Mouse (Mus musculus): ENCODE results near the gene Kcne1. TPM values are rescaled to one million over a fixed set of nuclear protein-coding genes. Genes with fewer than 3 reads are reported as not detected.

Gene Kcne1
- total and polyA plus RNA-seq, 3 experiments: not detected

DNA sequence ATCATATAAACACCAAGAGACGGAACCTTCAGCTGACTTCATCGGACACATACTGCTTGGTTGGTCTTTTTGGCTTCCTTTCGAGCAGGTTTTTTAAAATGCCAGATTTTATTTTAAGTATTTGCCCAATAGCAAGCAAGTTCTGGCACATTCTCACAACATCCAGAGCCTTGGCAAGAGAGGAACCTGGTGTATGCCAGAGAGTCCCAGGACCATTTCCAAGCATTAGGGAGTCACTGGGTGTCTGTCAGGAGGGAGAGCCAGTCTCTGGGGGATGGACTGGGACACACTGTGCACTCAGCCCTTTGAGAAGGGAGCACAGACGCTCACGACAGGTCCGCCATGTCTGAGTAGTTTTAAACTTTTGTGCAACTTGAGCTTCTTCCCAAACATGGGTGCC lies 17.7 kb upstream of the Kcne1 start:
- no peaks in the 10 kb centered on the region for H3K4me1 ChIP-seq (ENCODE audit: control insufficient read depth in 1 of 2, insufficient read depth in 2 of 2, low read length in 2 of 2)
- no peaks in the 10 kb centered on the region for H3K36me3 ChIP-seq (ENCODE audit: control insufficient read depth in 1 of 2, insufficient read depth in 2 of 2, low read length in 2 of 2)
- H3K9me3 ChIP-seq (replicated peaks; ENCODE audit: insufficient read depth, low read length): no peaks in the 10 kb centered on the region
- no peak for DNase-seq (ENCODE audit: low read depth, low spot score)
- peaks cover 3 to 12% of the 10 kb centered on the region in 2 experiments for H3K27me3 ChIP-seq (ENCODE audit: control insufficient read depth in 1 of 2, insufficient read depth in 2 of 2, low read length in 2 of 2)
- TF ChIP-seq ZKSCAN1 (IDR thresholded peaks at IDR 0.05; ENCODE audit: low read depth, low read length) (no peak), HCFC1 (IDR thresholded peaks at IDR 0.05; ENCODE audit: low read depth, low read length) (no peak), ZMIZ1 (IDR thresholded peaks at IDR 0.05; ENCODE audit: low read depth, low read length) (no peak), MYB (IDR thresholded peaks at IDR 0.05; ENCODE audit: low read depth, low read length) (no peak), MYC (IDR thresholded peaks at IDR 0.05; ENCODE audit: low read depth, low read length) (no peak), MEF2A (IDR thresholded peaks at IDR 0.05; ENCODE audit: extremely low read depth, insufficient replicate concordance, low read depth, low read length, poor library complexity, severe bottlenecking) (no peak), USF1 (IDR thresholded peaks at IDR 0.05; ENCODE audit: low read depth, low read length) (no peak), USF2 (IDR thresholded peaks at IDR 0.05; ENCODE audit: borderline replicate concordance in 1 of 2, insufficient read depth in 1 of 2, low read depth in 1 of 2, low read length in 2 of 2) (no peak), GATA1 (IDR thresholded peaks at IDR 0.05; ENCODE audit: low read depth, low read length) (no peak)
- no peak overlapping the region for H3K9ac ChIP-seq (ENCODE audit: control insufficient read depth, low read depth, low read length, poor library complexity, severe bottlenecking)
- H3K4me3 ChIP-seq (ENCODE audit: control insufficient read depth in 1 of 2, insufficient read depth in 1 of 2, low read depth in 2 of 2, low read length in 2 of 2): no peak overlapping the region
- no peak overlapping the region for H3K27ac ChIP-seq (ENCODE audit: control insufficient read depth, low read depth, low read length)
- H3K79me2 ChIP-seq (ENCODE audit: control insufficient read depth, insufficient read depth, low read length, poor library complexity): no peaks in the 10 kb centered on the region

DNA sequence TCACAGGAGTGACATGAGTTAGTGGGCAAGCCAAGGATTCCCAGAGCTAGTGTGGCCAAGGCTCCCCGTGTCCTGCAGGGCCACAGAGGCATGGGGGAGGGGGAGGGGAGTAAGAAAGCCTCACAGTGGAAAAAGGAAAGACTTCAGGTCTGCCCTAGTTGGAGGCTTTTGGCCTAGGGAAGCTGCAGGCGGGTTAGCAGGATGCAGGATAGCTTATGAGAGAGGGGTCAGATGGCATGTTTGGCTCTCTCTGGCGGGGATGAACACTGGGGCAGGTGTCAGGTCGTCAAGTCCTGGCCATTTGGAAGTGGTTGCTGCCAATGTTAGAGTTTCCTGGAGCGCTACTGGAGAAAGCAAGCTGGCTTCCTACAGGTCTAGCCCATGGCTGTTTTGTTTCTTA lies 12.4 kb upstream of the Kcne1 start:
- TF ChIP-seq MXI1 (IDR thresholded peaks at IDR 0.05; ENCODE audit: low read depth, low read length): no peak
- Histone ChIP-seq H3K9me3 (replicated peaks; ENCODE audit: insufficient read depth, low read length) (no peaks in the 10 kb centered on the region), H3K27ac (ENCODE audit: control insufficient read depth, low read depth, low read length) (no peak overlapping the region), H3K27me3 (ENCODE audit: control insufficient read depth in 1 of 2, insufficient read depth in 2 of 2, low read length in 2 of 2) (peaks cover 13 to 14% of the 10 kb centered on the region in 2 experiments), H3K79me2 (ENCODE audit: control insufficient read depth, insufficient read depth, low read length, poor library complexity) (no peaks in the 10 kb centered on the region), H3K4me1 (ENCODE audit: control insufficient read depth in 1 of 2, insufficient read depth in 2 of 2, low read length in 2 of 2) (peaks cover 0 to 3% of the 10 kb centered on the region in 2 experiments; a peak in 1 of 4 replicates), H3K36me3 (ENCODE audit: control insufficient read depth in 1 of 2, insufficient read depth in 2 of 2, low read length in 2 of 2) (no peaks in the 10 kb centered on the region; a peak in 1 of 4 replicates), H3K4me3 (ENCODE audit: control insufficient read depth in 1 of 2, insufficient read depth in 1 of 2, low read depth in 2 of 2, low read length in 2 of 2) (no peak overlapping the region), H3K9ac (ENCODE audit: control insufficient read depth, low read depth, low read length, poor library complexity, severe bottlenecking) (no peak overlapping the region)
- DNase-seq (ENCODE audit: low read depth, low spot score): no peak

DNA sequence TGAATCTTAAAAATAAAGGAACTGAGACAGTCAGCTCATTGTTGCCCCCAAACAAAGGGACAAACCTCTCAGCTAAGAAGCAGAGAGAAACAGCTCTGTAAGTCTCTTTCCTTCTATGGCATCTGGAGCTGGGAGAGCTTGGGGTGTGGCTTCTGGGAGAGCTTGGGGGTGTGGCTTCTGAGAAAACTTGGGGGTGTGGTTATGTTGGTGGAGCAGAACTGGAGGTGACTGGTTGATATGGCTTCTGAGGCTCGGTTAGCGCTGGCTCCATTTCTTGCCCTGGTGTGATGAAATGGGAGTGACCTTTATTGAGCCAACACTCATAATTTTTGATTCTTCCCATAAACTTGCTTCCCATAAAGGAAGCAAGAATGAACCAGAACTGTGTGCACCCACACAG lies 10.0 kb upstream of the Kcne1 start:
- no peak overlapping the region for H3K4me3 ChIP-seq (ENCODE audit: control insufficient read depth in 1 of 2, insufficient read depth in 1 of 2, low read depth in 2 of 2, low read length in 2 of 2)
- no peak for TF ChIP-seq UBTF (IDR thresholded peaks at IDR 0.05; ENCODE audit: borderline replicate concordance, insufficient read depth, low read depth, low read length)
- TF ChIP-seq ZMIZ1 (IDR thresholded peaks at IDR 0.05; ENCODE audit: low read depth, low read length): no peak
- TF ChIP-seq SMC3 (IDR thresholded peaks at IDR 0.05; ENCODE audit: low read depth, low read length): no peak
- TF ChIP-seq USF2 (IDR thresholded peaks at IDR 0.05; ENCODE audit: borderline replicate concordance in 1 of 2, insufficient read depth in 1 of 2, low read depth in 1 of 2, low read length in 2 of 2): no peak
- TF ChIP-seq MAFK (IDR thresholded peaks at IDR 0.05; ENCODE audit: borderline replicate concordance, low read depth, low read length): no peak
- TF ChIP-seq POLR2AphosphoS2 (IDR thresholded peaks at IDR 0.05; ENCODE audit: low read length): no peak
- no peak for TF ChIP-seq ELF1 (IDR thresholded peaks at IDR 0.05; ENCODE audit: low read depth, low read length)
- TF ChIP-seq TBP (IDR thresholded peaks at IDR 0.05; ENCODE audit: low read depth, low read length): no peak
- peaks cover 0 to 3% of the 10 kb centered on the region in 2 experiments; a peak in 1 of 4 replicates for H3K4me1 ChIP-seq (ENCODE audit: control insufficient read depth in 1 of 2, insufficient read depth in 2 of 2, low read length in 2 of 2)
- peak; percentile 77 for DNase-seq (ENCODE audit: low read depth, low spot score)
- no peak overlapping the region for H3K27ac ChIP-seq (ENCODE audit: control insufficient read depth, low read depth, low read length)
- H3K27me3 ChIP-seq (ENCODE audit: control insufficient read depth in 1 of 2, insufficient read depth in 2 of 2, low read length in 2 of 2): peaks cover 18 to 20% of the 10 kb centered on the region in 2 experiments
- H3K79me2 ChIP-seq (ENCODE audit: control insufficient read depth, insufficient read depth, low read length, poor library complexity): no peaks in the 10 kb centered on the region
- H3K9ac ChIP-seq (ENCODE audit: control insufficient read depth, low read depth, low read length, poor library complexity, severe bottlenecking): no peak overlapping the region
- no peaks in the 10 kb centered on the region; a peak in 1 of 4 replicates for H3K36me3 ChIP-seq (ENCODE audit: control insufficient read depth in 1 of 2, insufficient read depth in 2 of 2, low read length in 2 of 2)
- no peaks in the 10 kb centered on the region for H3K9me3 ChIP-seq (replicated peaks; ENCODE audit: insufficient read depth, low read length)
